Mouse (Mus musculus) thymus, postnatal 0 days (tissue): ENCODE data around the gene Tmem247. TPM values are rescaled to one million over a fixed set of nuclear protein-coding genes. Genes with fewer than 3 reads are reported as not detected.

Source experiments
- DNase-seq: peaks from one replicate; pipeline ENCODE4 v3.0.0-alpha.2; 2015; ENCODE audit warnings: low spot score
- polyA plus RNA-seq: library from polyadenylated mRNA; unstranded; fragments of >200 nt; fragmentation: Nextera tagmentation; extraction: Ambion mirVana; gene quantifications from 2 replicates; pipeline ENCODE4 v1.2.1, GENCODE M21; 2015

Gene Tmem247
- polyA plus RNA-seq, 1 experiment from 2014 or later: not detected

GRCm38 (mm10) chr17:86913003-86913607, 4.0 kb upstream of the Tmem247 start:
- no peak for DNase-seq

- DNase-seq: no peak
Observed at GRCm38 (mm10) chr17:86915540-86915939, 1.6 kb upstream of the Tmem247 start.

DNA sequence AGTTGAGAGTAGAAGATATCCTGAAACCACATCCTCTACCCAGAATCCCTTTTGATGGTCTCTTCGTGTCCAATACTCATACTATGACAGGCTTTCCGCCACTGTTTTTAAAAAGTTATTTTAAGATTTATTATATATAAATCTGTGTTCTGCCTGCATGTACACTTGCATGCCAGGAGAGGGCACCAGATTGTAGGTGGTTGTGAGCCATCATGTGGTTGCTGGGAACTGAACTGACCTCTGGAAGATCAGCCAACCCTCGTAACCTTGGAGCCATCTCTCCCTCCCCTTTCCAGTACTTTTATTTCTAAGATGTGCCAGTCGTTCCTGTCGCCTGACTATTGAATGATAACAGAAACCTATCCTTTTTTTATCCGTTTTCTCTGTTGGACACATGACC, 1.6 kb downstream of the Tmem247 start:
- DNase-seq: peak; percentile 33

- no peak for DNase-seq
Observed at GRCm38 (mm10) chr17:86919729-86920128, 2.6 kb downstream of the Tmem247 start.

- no peak for DNase-seq
Observed at GRCm38 (mm10) chr17:86924679-86925078, 7.5 kb downstream of the Tmem247 start.

- no peak for DNase-seq
Observed at GRCm38 (mm10) chr17:86926836-86927235, 9.7 kb downstream of the Tmem247 start.

GRCm38 (mm10) chr17:86929355-86929754, 12.2 kb downstream of the Tmem247 start:
- DNase-seq: no peak

DNA sequence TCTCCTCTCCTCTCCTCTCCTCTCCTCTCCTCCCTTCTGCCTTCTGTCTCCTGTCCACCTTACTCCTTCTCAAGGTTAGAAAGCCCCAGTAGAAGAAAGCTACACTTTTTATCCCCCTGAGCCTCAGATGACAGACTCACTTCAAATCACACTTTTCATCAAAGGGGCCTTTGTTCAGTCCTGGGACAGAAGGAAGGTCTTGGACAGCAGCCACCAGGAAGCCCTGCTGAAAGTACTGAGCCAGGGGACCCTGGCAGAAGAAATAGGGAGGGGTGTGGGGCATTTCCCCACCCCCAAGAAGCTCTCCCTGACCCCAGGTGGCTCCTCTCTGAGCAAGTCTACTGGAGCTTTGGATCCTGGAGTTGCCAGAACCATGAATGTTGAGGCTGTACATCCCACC, 12.8 kb downstream of the Tmem247 start:
- no peak for DNase-seq

DNA sequence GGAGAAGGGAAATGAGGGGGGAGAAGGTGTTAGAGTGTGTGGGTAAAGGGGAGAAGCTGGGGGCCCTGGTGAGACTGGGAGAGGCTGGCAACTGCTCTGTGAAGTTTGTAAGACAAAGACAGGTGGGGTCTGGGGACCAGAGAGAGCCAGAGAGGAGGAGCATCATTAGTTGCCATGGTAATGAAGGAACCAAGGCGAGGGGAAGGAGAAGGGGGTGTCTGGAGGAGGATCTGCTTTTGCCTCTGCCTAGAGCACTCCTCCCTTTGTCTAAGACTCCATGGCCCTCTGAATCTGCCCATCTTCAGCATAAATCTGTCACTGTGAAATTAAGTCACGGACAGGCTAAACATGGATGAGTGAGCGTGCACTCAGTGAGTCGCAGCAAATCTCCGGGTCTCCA, 15.7 kb downstream of the Tmem247 start:
- DNase-seq: no peak

DNA sequence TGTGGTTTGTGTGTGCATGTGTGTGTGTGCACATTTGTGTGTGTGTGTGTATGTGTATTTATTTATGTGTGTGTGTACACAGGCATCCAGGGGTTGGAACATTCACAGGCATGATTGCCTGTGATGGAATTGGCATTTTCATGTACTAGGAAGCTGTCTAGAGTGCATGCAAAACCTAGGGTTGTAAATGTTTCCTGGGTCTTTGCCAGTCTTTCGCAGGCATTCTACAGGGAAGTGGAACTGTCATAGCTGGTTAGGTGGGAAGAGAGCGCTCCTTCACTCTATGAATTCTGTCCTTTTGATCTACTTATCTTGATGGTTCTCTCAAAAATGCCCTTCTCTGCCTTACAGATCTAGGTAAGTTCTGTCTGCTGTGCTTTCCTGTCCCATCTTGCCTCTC, 19.9 kb downstream of the Tmem247 start:
- no peak for DNase-seq

GRCm38 (mm10) chr17:86937497-86938155, 20.5 kb downstream of the Tmem247 start:
- peak; percentile 57 for DNase-seq

- DNase-seq: no peak
Observed at GRCm38 (mm10) chr17:86938683-86939082, 21.5 kb downstream of the Tmem247 start.

DNA sequence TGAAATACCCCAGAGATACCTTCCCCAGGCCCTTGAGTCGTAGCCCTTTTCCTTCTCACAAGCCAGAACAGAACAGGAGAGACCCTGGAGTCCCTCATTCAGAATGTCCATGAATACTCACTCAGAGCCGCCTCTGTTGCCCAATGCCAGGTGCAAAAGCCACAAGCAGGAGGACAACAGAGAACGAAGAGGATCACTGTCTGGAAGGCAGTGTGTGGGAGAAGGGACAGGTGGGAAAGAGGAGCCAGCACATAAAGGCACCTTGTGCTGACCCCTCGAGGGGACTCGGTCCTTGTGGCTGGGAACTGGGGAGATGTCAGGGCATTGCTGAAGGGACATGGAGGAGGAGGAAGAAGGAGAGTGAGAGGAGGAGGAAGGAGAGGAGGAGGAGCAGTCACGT, 25.0 kb downstream of the Tmem247 start:
- DNase-seq: no peak

GRCm38 (mm10) chr17:86943158-86943557, 26.0 kb downstream of the Tmem247 start:
- DNase-seq: no peak

DNA sequence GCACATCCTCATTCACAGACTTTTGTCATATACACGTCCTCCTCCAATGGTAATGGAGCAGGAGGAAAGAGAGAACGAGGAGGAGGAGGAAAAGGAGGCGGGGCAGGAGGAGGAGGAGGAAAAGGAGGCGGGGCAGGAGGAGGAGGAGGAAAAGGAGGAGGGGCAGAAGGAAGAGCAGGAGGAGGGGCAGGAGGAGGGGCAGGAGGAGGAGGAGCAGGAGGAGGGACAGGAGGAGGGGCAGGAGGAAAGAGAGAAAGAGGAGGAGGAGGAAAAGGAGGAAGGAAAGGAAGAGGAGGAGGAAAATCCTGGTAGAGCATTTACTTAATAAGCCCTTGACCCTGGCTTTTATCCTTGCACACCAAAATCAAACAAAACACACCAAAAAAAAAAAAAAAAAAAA, 28.9 kb downstream of the Tmem247 start:
- DNase-seq: no peak

- no peak for DNase-seq
Observed at GRCm38 (mm10) chr17:86947840-86948796, 31.0 kb downstream of the Tmem247 start, which contains the start of gene Atp6v1e2. Atp6v1e2 (minus strand) TSS chr17:86947897.

- no peak for DNase-seq
Observed at GRCm38 (mm10) chr17:86948801-86949200, 31.7 kb downstream of the Tmem247 start.

DNA sequence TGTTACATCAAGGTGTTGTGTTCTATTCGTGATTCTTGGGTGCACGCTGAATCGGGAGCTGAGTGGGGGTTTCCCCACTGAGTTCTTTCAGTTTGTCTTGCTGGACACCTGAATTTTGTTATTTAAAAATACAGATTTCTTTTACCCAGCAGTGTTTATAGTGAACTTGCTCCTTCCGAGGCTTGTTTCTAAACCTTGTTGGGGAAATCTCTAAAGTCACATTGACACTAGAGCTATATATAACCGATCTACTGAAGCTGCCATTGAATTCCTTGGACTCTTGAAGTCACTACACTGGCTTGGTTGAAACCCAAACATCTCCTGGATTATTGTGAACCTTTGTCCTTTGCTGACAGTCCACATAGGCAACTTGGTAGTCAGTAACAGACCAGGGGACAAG, 40.1 kb downstream of the Tmem247 start:
- no peak for DNase-seq

GRCm38 (mm10) chr17:86957968-86958367, 40.8 kb downstream of the Tmem247 start:
- peak; percentile 81 for DNase-seq

GRCm38 (mm10) chr17:86961301-86961841, 44.2 kb downstream of the Tmem247 start:
- DNase-seq: no peak

- peak; percentile 78 for DNase-seq
Observed at GRCm38 (mm10) chr17:86962297-86962893, 45.2 kb downstream of the Tmem247 start.
